Mouse (Mus musculus): ENCODE results near the gene Eps15l1. TPM values are rescaled to one million over a fixed set of nuclear protein-coding genes. Genes with fewer than 3 reads are reported as not detected.
A peak's percentile ranks its signal among the peaks of the same experiment; 100 is the strongest.

The Eps15l1 gene
- polyA plus RNA-seq, 1 experiment from 2014 or later: 30.5 TPM

GRCm38 (mm10) chr8:72330806-72331516 lies 90.3 kb downstream of the Eps15l1 start:
- no peak for ATAC-seq (replicated peaks; ENCODE audit: insufficient number of reproducible peaks, insufficient read depth, low FRiP score, low read depth)
- Histone ChIP-seq H3K4me1 (replicated peaks) (peaks cover 7% of the 10 kb centered on the region; the same call in 1 of the 2 replicates), H3K9me3 (replicated peaks) (no peaks in the 10 kb centered on the region), H3K9ac (no peak overlapping the region), H3K4me3 (no peak overlapping the region), H3K4me2 (no peak overlapping the region), H3K36me3 (peaks cover 5% of the 10 kb centered on the region), H3K27me3 (no peaks in the 10 kb centered on the region), H3K27ac (peak overlapping the region; percentile 53; the same call in 1 of the 2 replicates)
- whole genome bisulfite sequencing: 72% methylated on average over 6 of the region's 6 CpGs

DNA sequence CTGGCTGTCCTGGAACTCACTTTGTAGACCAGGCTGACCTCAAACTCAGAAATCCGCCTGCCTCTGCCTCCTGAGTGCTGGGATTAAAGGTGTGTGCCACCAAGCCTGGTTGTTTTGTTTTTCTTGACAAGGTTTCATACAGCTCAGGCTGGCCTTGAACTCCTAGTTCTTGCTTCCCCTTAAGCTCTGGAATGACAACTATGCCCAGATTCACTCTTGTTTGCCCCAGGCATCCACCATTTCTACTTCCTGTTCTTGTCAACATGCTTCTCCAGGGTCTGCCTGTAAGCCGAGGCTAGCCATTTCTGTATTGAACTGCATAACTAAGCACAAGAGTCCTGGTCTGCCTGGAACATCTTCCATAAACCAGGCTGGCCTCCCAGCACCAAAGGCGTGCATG lies 92.1 kb downstream of the Eps15l1 start:
- H3K4me2 ChIP-seq: no peak overlapping the region
- no peak overlapping the region for H3K4me3 ChIP-seq
- no peaks in the 10 kb centered on the region for H3K36me3 ChIP-seq
- H3K9me3 ChIP-seq (replicated peaks): no peaks in the 10 kb centered on the region
- ATAC-seq (replicated peaks; ENCODE audit: insufficient number of reproducible peaks, insufficient read depth, low FRiP score, low read depth): no peak
- WGBS: 85% methylated on average over 3 of the region's 3 CpGs
- H3K9ac ChIP-seq: no peak overlapping the region
- H3K27me3 ChIP-seq: no peaks in the 10 kb centered on the region
- peaks cover 7% of the 10 kb centered on the region; the same call in 1 of the 2 replicates for H3K4me1 ChIP-seq (replicated peaks)
- H3K27ac ChIP-seq: no peak overlapping the region

DNA sequence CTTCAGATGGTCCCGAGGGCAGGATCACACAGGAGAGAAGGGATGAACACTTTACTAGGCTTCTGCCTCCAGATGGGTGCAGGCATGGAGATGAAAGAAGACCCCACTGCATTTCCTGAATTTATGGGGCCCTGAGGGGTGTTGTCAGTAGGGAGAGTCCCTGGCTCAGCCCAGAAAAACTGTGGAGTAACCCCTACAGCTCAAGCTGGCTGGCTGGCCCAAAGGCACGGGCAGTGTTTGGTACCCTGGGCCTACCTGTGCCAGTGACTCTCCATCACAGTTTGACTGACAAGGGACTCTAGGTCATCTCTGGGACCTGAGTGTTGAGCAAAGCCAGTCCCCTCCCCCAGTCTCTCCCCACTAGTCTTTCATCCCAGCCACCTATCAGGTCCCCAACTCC lies 96.6 kb downstream of the Eps15l1 start:
- ATAC-seq (replicated peaks; ENCODE audit: insufficient number of reproducible peaks, insufficient read depth, low FRiP score, low read depth): no peak
- Histone ChIP-seq H3K4me3 (no peak overlapping the region), H3K4me2 (no peak overlapping the region), H3K27ac (no peak overlapping the region), H3K9ac (no peak overlapping the region), H3K36me3 (no peaks in the 10 kb centered on the region), H3K9me3 (replicated peaks) (no peaks in the 10 kb centered on the region), H3K4me1 (replicated peaks) (peaks cover 35% of the 10 kb centered on the region), H3K27me3 (no peaks in the 10 kb centered on the region)
- 81% methylated on average over 2 of the region's 2 CpGs for WGBS

DNA sequence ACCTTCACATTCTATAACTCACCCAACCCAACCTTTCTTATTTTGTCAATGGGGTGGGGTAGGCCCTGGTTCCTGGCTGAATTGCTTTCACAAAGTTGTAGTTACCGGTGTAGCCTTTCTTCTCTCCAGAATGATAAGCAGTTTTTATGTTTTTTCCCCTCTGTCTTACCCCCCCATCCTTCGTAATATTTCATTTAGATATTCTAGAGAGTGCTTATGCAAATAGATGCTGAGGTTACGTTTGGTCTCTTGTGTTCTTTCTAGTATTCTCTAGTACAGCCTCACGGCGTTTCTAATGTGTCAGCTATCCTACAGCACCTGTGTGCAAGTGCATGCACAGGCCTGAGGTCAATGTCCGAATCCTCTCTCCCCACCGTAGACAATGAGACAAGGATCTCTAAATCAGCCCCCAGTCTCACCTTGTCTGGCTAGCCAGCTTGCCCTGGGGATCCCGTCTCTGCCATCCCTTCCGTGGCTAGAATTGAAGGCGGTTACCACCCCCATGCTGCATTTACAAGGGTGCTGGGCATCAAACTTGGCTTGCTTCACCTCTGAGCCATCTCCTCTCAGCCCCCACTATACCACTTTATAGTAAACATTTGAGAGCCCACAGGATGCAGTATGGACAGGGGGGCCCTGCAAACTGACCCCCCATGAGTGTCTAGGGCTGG lies 97.1 kb downstream of the Eps15l1 start:
- no peaks in the 10 kb centered on the region for H3K27me3 ChIP-seq
- WGBS: 74% methylated on average over 10 of the region's 10 CpGs
- H3K9me3 ChIP-seq (replicated peaks): no peaks in the 10 kb centered on the region
- H3K4me3 ChIP-seq: no peak overlapping the region
- H3K36me3 ChIP-seq: no peaks in the 10 kb centered on the region
- H3K9ac ChIP-seq: no peak overlapping the region
- ATAC-seq (replicated peaks; ENCODE audit: insufficient number of reproducible peaks, insufficient read depth, low FRiP score, low read depth): no peak
- H3K27ac ChIP-seq: no peak overlapping the region
- H3K4me1 ChIP-seq (replicated peaks): peaks cover 37% of the 10 kb centered on the region
- no peak overlapping the region for H3K4me2 ChIP-seq

GRCm38 (mm10) chr8:72323131-72323725 lies 98.0 kb downstream of the Eps15l1 start:
- Histone ChIP-seq H3K27me3 (no peaks in the 10 kb centered on the region), H3K4me2 (0 out of 2 replicates have a peak overlapping the region, but pooled peaks have one; percentile 94), H3K36me3 (no peaks in the 10 kb centered on the region), H3K4me1 (replicated peaks) (peaks cover 39% of the 10 kb centered on the region), H3K9ac (no peak overlapping the region), H3K27ac (no peak overlapping the region; the same call in 1 of the 2 replicates), H3K4me3 (no peak overlapping the region), H3K9me3 (replicated peaks) (no peaks in the 10 kb centered on the region)
- 53% methylated on average over 6 of the region's 6 CpGs for WGBS
- no peak for ATAC-seq (replicated peaks; ENCODE audit: insufficient number of reproducible peaks, insufficient read depth, low FRiP score, low read depth)

GRCm38 (mm10) chr8:72322471-72322889 lies 98.8 kb downstream of the Eps15l1 start:
- Histone ChIP-seq H3K4me2 (peak overlapping the region; percentile 94), H3K4me3 (peak overlapping the region; percentile 71), H3K4me1 (replicated peaks) (peaks cover 42% of the 10 kb centered on the region), H3K36me3 (no peaks in the 10 kb centered on the region), H3K9ac (0 out of 2 replicates have a peak overlapping the region, but pooled peaks have one; percentile 0), H3K9me3 (replicated peaks) (no peaks in the 10 kb centered on the region), H3K27me3 (no peaks in the 10 kb centered on the region), H3K27ac (no peak overlapping the region)
- no peak for ATAC-seq (replicated peaks; ENCODE audit: insufficient number of reproducible peaks, insufficient read depth, low FRiP score, low read depth)
- WGBS: 67% methylated on average over 7 of the region's 7 CpGs

- Histone ChIP-seq H3K27me3 (no peaks in the 10 kb centered on the region), H3K9ac (0 out of 2 replicates have a peak overlapping the region, but pooled peaks have one; percentile 0), H3K9me3 (replicated peaks) (no peaks in the 10 kb centered on the region), H3K36me3 (no peaks in the 10 kb centered on the region), H3K4me1 (replicated peaks) (peaks cover 42% of the 10 kb centered on the region), H3K4me2 (peak overlapping the region; percentile 94), H3K4me3 (peak overlapping the region; percentile 71), H3K27ac (no peak overlapping the region)
- ATAC-seq (replicated peaks; ENCODE audit: insufficient number of reproducible peaks, insufficient read depth, low FRiP score, low read depth): no peak
- WGBS: 89% methylated on average over 20 of the region's 20 CpGs
Measured at GRCm38 (mm10) chr8:72321635-72322441, 99.4 kb downstream of the Eps15l1 start.

GRCm38 (mm10) chr8:72320803-72321583 lies 100.3 kb downstream of the Eps15l1 start:
- H3K36me3 ChIP-seq: no peaks in the 10 kb centered on the region
- WGBS: 50% methylated on average over 25 of the region's 25 CpGs
- H3K27me3 ChIP-seq: no peaks in the 10 kb centered on the region
- peaks cover 42% of the 10 kb centered on the region for H3K4me1 ChIP-seq (replicated peaks)
- peak overlapping the region; percentile 71 for H3K4me3 ChIP-seq
- H3K9me3 ChIP-seq (replicated peaks): no peaks in the 10 kb centered on the region
- no peak for ATAC-seq (replicated peaks; ENCODE audit: insufficient number of reproducible peaks, insufficient read depth, low FRiP score, low read depth)
- no peak overlapping the region; the same call in 1 of the 2 replicates for H3K27ac ChIP-seq
- peak overlapping the region; percentile 94 for H3K4me2 ChIP-seq
- H3K9ac ChIP-seq: peak overlapping the region; percentile 71

DNA sequence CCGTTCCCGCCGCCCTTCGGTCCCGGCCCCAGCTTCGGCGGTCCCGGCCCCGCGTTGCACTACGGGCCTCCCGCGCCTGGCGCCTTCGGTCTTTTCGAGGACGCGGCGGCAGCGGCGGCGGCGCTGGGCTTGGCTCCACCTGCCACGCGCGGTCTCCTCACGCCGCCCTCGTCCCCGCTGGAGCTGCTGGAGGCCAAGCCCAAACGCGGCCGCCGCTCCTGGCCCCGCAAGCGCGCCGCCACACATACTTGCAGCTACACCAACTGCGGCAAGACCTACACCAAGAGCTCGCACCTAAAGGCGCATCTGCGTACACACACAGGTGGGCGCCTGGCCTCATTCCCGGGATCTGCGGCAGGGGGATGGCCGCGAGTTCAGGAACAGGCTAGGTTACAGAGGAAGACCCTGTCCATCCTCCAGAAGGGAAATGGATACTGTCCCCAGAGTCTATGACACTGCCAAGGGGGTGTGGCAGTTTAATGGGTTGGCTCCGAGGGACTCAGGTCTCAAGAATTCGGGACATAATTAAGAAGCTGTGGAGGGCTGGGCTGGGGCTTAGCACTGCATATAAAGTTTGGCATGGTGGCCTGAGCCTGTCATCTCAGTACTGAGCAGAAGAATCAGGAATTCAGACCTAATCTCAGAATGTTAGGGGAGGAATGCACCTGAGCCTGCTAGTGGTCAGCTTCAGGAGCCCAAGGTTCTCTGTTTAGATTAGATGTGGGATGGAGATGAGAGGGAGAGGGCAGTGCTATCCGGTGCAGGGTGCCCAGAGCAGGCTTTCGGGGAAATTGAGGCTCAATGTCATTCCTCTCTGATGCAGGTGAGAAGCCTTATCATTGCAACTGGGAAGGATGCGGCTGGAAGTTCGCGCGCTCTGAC lies 101.1 kb downstream of the Eps15l1 start:
- no peaks in the 10 kb centered on the region for H3K27me3 ChIP-seq
- peak overlapping the region; percentile 94 for H3K4me2 ChIP-seq
- H3K9me3 ChIP-seq (replicated peaks): no peaks in the 10 kb centered on the region
- peaks cover 42% of the 10 kb centered on the region for H3K4me1 ChIP-seq (replicated peaks)
- H3K9ac ChIP-seq: peak overlapping the region; percentile 71
- H3K27ac ChIP-seq: peak overlapping the region; percentile 88
- 7% methylated on average over 50 of the region's 55 CpGs for WGBS
- ATAC-seq (replicated peaks; ENCODE audit: insufficient number of reproducible peaks, insufficient read depth, low FRiP score, low read depth): no peak
- H3K4me3 ChIP-seq: peak overlapping the region; percentile 71
- H3K36me3 ChIP-seq: no peaks in the 10 kb centered on the region

GRCm38 (mm10) chr8:72319397-72319796 lies 101.9 kb downstream of the Eps15l1 start:
- WGBS: under 1% methylated on average over 43 of the region's 48 CpGs
- Histone ChIP-seq H3K9me3 (replicated peaks) (no peaks in the 10 kb centered on the region), H3K4me3 (peak overlapping the region; percentile 71), H3K36me3 (no peaks in the 10 kb centered on the region), H3K4me2 (peak overlapping the region; percentile 94), H3K27ac (peak overlapping the region; percentile 88), H3K4me1 (replicated peaks) (peaks cover 42% of the 10 kb centered on the region), H3K27me3 (no peaks in the 10 kb centered on the region), H3K9ac (peak overlapping the region; percentile 71)
- peak; percentile 7 for ATAC-seq (replicated peaks; ENCODE audit: insufficient number of reproducible peaks, insufficient read depth, low FRiP score, low read depth)

Data from heart, embryonic 15.5 days (tissue).